Mouse (Mus musculus): Measurements from ENCODE around the gene Cdk5r2.

The Cdk5r2 gene

GRCm38 (mm10) chr1:74891513-74891912, 36.8 kb downstream of the Cdk5r2 start:
- peak in 1 of 2 experiments; percentile 58 for DNase-seq (ENCODE audit: low spot score in 2 of 2)

GRCm38 (mm10) chr1:74892351-74893133, 37.8 kb downstream of the Cdk5r2 start:
- DNase-seq (ENCODE audit: low spot score in 2 of 2): no peak

GRCm38 (mm10) chr1:74893134-74893855, 38.6 kb downstream of the Cdk5r2 start, which contains the start of gene Cryba2:
Gene Cryba2, minus strand, starts transcription at chr1:74893143.
- DNase-seq (ENCODE audit: low spot score in 2 of 2): peak in 1 of 2 experiments; percentile 34

- peak; percentile 30 to 73 for DNase-seq (ENCODE audit: low spot score in 2 of 2)
Measured at GRCm38 (mm10) chr1:74894966-74895365, 40.2 kb downstream of the Cdk5r2 start.

GRCm38 (mm10) chr1:74897976-74898375, 43.2 kb downstream of the Cdk5r2 start:
- DNase-seq (ENCODE audit: low spot score in 2 of 2): no peak

GRCm38 (mm10) chr1:74898656-74899431, 44.1 kb downstream of the Cdk5r2 start:
- DNase-seq (ENCODE audit: low spot score in 2 of 2): no peak

- no peak for DNase-seq (ENCODE audit: low spot score in 2 of 2)
Measured at GRCm38 (mm10) chr1:74900341-74901285, 45.9 kb downstream of the Cdk5r2 start.

- peak in 1 of 2 experiments; percentile 63 for DNase-seq (ENCODE audit: low spot score in 2 of 2)
Measured at GRCm38 (mm10) chr1:74901686-74902085, 47.0 kb downstream of the Cdk5r2 start.

- no peak for DNase-seq (ENCODE audit: low spot score in 2 of 2)
Measured at GRCm38 (mm10) chr1:74902191-74902590, 47.5 kb downstream of the Cdk5r2 start.
